Mouse (Mus musculus) ovary, postnatal 10 days (tissue): ENCODE measurements around the gene Maip1.
A peak's percentile ranks its signal among the peaks of the same experiment; 100 is the strongest.

Experiments
- DNase-seq: peaks from one replicate; pipeline ENCODE4 v3.0.0; 2022; ENCODE audit warnings: low spot score

Gene Maip1

GRCm38 (mm10) chr1:57406187-57407151 is at the start of gene Maip1, which contains the start of gene Tyw5:
TSS of gene Maip1 (plus strand) at chr1:57406328.
TSS of gene Tyw5 (minus strand) at chr1:57407101.
- DNase-seq: peak; percentile 77

GRCm38 (mm10) chr1:57358546-57358945 is 47.6 kb upstream of the Maip1 start:
- no peak for DNase-seq

- no peak for DNase-seq
These were observed 38.7 kb upstream of the Maip1 start for GRCm38 (mm10) chr1:57367446-57367845.

GRCm38 (mm10) chr1:57369111-57369510 is 37.0 kb upstream of the Maip1 start:
- no peak for DNase-seq

GRCm38 (mm10) chr1:57370451-57370850 is 35.7 kb upstream of the Maip1 start:
- DNase-seq: no peak

- no peak for DNase-seq
These were observed 30.9 kb upstream of the Maip1 start for GRCm38 (mm10) chr1:57375276-57375675.

- no peak for DNase-seq
These were observed 29.3 kb upstream of the Maip1 start for GRCm38 (mm10) chr1:57376806-57377205.

GRCm38 (mm10) chr1:57377376-57378341 is 28.5 kb upstream of the Maip1 start, which contains the start of gene 1700066M21Rik:
TSS of gene 1700066M21Rik (plus strand) at chr1:57377620.
- peak; percentile 88 for DNase-seq

GRCm38 (mm10) chr1:57386519-57386918 is 19.6 kb upstream of the Maip1 start:
- no peak for DNase-seq

- DNase-seq: no peak
These were observed 18.3 kb upstream of the Maip1 start for GRCm38 (mm10) chr1:57387876-57388275.

GRCm38 (mm10) chr1:57388402-57389155 is 17.5 kb upstream of the Maip1 start:
- no peak for DNase-seq

GRCm38 (mm10) chr1:57390993-57391790 is 14.9 kb upstream of the Maip1 start:
- DNase-seq: no peak

GRCm38 (mm10) chr1:57392417-57392816 is 13.7 kb upstream of the Maip1 start:
- DNase-seq: no peak

- no peak for DNase-seq
These were observed 12.1 kb upstream of the Maip1 start for GRCm38 (mm10) chr1:57394051-57394450.

GRCm38 (mm10) chr1:57400321-57400720 is 5.8 kb upstream of the Maip1 start:
- DNase-seq: no peak

GRCm38 (mm10) chr1:57400877-57401276 is 5.3 kb upstream of the Maip1 start:
- DNase-seq: no peak

GRCm38 (mm10) chr1:57402116-57402515 is 4.0 kb upstream of the Maip1 start:
- no peak for DNase-seq

GRCm38 (mm10) chr1:57408994-57409393 is 2.9 kb downstream of the Maip1 start:
- DNase-seq: no peak

- no peak for DNase-seq
These were observed 7.3 kb downstream of the Maip1 start for GRCm38 (mm10) chr1:57413397-57413796.

- no peak for DNase-seq
These were observed 17.6 kb downstream of the Maip1 start for GRCm38 (mm10) chr1:57423696-57424095.
